Mouse (Mus musculus): Measurements from ENCODE around the gene Tead2.
A peak's percentile ranks its signal among the peaks of the same experiment; 100 is the strongest.
"Not testable (repeated sequence)": the region's sequence is repeated elsewhere in the genome, so short reads cannot be mapped to it uniquely, and the experiment has no call there.

Gene Tead2

GRCm38 (mm10) chr7:45215673-45216441, at the start of gene Tead2:
TSS of gene Tead2 (plus strand) at chr7:45215753.
- DNase-seq (ENCODE audit: low read depth, low spot score), result no peak

DNA sequence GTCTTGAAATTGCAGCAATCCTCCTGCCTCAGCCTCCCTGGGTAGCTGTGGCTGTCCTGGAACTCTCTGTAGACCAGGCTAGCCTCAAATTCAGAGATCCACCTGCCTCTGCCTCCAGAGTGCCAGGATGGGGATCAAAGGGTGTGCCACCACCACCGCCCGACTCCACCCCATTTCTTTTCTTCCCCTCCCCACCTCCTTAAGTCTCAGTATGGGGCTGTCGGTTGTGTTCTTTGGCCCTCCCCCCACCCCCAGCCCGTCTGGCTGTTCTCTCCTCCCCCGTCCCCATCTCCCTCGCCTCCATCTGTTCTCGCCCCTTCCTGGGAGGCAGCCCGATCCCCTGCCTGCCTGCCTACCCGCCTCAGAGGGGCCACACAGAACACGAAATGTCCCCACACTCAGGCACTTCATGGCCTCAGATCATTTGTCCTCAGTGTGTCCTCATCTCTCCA, 48.6 kb upstream of the Tead2 start:
- DNase-seq (ENCODE audit: low read depth, low spot score), result no peak

DNA sequence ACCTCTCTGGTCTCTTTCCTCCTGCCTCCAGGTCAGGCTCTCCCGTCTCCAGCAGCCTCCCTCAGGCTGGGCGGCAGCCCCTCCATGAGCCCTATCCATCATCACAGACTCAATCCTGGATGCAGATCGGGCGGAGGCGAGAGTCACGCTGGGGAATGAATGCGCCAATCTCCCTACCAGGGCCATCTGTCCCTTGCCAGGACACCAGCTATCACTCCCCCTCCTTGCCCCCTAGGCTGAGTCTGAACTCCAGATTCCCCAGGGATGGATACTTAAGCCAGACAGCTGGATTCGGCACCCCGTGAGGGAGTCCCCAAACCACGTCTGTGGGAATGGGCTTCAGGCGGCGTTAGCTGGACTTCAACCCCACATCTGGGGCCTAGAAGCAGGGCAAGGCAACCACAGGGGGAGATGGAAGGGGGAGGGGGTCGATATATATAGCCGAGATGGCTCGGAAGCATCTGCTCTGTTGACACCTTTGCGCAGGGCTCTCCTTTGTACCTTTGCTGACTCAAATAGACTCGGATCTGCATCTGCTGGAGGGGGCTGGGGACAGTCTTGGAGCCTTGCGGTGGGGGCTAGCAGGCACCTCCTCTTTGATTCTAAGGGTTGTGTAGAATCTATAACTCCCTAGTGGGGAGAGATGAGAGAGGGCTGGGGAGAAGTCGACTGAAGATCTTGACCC, 47.6 kb upstream of the Tead2 start:
- no peak for DNase-seq (ENCODE audit: low read depth, low spot score)

- no peak for DNase-seq (ENCODE audit: low read depth, low spot score)
These were observed 46.9 kb upstream of the Tead2 start for GRCm38 (mm10) chr7:45168656-45169055.

DNA sequence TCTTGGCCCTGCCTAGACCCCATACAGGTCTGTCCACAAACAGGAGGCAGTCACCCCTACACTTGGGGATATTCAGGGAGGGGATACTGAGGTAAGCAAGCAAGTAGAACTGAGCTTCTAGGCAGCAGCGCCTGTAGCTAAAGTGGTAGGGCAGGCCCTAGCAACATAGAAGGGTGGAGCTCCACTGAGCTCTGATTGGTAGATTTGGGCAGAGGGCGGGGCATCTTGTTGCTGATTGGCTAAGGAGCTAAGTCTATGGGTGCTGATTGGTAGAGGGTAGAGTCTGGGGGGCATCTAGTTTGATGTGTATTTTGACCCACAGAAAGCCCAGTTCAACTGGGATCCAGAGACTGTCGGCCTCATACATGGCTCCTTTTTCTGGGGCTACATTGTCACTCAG, 46.1 kb upstream of the Tead2 start:
- no peak for DNase-seq (ENCODE audit: low read depth, low spot score)

DNA sequence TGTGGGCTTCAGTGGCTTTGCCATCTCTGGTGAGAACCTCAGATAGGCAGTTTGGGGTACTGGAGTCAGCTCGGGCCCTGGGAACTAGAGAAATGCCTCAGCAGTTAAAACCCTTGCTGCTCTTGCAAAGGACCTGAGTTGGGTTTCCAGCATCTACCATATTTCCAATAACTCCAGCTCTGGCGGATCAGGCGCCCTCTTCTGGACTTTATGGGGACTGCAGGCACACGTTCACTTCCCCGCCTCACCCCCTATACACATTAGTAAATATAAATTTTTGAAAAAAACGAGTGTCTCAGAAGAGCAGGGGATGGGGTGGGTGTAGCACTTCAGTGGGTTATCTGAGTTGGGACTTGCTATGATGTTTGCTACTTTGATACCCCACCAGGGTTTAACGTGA, 42.6 kb upstream of the Tead2 start:
- DNase-seq (ENCODE audit: low read depth, low spot score), result no peak

DNA sequence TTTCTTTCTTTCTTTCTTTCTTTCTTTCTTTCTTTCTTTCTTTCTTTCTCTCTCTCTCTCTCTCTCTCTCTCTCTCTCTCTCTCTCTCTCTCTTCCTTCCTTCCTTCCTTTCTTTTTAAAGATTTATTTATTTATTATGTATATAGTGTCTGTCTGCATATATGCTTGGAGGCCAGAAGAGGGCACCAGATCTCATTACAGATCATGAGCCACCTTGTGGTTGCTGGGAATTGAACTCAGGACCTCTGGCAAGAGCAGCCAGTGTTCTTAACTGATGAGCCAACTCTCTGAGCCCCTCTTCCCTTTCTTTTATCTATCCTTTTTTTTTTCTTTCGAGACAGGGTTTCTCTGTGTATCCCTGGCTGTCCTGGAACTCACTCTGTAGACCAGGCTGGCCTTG, 41.8 kb upstream of the Tead2 start:
- DNase-seq (ENCODE audit: low read depth, low spot score), result not testable (repeated sequence)

DNA sequence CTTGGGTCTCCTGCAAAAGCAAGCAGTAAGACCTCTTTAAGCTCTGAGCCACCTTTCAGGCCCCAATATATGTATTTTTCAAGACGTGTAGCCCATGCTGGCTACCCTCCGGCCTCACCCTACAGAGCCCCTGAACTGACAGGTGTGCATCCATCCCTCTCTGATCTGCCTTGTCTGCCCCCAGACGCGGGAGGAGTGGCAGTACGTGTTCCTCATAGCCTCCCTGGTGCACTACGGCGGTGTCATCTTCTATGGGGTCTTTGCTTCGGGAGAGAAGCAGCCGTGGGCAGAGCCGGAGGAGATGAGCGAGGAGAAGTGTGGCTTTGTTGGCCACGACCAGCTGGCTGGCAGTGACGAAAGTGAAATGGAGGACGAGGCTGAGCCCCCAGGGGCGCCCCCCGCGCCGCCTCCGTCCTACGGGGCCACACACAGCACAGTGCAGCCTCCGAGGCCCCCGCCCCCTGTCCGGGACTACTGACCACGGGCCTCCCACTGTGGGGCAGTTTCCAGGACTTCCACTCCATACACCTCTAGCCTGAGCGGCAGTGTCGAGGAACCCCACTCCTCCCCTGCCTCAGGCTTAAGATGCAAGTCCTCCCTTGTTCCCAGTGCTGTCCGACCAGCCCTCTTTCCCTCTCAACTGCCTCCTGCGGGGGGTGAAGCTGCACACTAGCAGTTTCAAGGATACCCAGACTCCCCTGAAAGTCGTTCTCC, 40.8 kb upstream of the Tead2 start:
- no peak for DNase-seq (ENCODE audit: low read depth, low spot score)

DNA sequence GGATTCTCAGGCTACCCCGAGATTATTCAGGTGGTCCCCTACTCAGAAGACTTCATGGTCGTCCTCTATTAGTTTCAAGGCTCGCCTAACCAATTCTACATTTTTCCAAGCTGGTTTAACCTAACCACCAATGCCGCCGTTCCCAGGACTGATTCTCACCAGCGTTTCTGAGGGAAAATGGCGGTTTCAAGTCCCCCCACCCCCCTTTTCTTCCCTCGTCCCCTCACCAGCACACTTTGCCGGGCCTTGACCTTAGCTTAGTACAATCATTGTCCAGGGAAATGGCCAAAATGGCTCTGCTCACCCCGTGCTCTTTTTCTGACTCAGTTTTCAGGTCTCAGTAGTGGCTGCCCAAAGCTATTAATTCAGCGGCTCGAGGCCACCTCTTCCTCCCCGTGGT, 40.2 kb upstream of the Tead2 start:
- DNase-seq (ENCODE audit: low read depth, low spot score), result no peak

DNA sequence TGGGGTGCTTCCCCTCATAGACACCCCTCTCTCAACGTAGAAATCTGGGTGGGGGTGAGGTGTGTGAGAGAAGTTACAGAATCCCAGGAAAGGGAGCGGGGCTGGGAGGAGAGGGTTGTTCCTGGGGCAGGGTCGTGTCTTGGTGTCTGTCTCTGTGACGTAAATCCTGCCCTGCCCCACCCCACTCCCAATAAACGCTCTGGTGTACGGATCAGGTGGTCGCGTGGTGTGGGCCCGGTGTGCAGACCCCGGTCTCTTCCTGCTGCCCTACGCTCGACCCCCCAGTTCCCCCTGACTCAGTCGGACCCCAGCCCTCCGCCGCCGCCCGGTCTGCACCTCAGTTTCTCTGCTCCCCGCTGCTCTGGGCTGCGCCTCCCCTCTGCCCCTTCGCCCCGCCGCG, 39.6 kb upstream of the Tead2 start:
- no peak for DNase-seq (ENCODE audit: low read depth, low spot score)

- no peak for DNase-seq (ENCODE audit: low read depth, low spot score)
These were observed 39.2 kb upstream of the Tead2 start for GRCm38 (mm10) chr7:45176356-45176755.

DNA sequence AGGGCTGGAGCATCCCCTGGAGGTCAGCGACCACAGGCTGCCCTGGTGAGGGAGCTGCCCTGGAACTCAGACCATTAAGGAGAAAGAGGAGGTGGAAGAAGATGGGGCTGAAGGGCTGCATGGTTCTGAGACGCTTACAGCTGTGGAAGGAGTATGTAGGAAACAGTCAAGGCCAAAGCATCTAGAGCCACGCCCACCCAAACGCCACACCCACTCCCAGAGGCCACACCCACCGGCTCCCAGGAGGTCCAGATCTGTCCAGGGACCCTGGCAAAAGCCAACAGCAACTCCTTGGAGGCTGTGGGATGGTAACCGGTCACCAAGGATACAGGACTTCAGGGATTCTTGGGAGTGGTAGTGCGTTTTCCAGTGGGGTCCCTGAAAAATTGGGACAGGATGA, 37.0 kb upstream of the Tead2 start:
- DNase-seq (ENCODE audit: low read depth, low spot score), result no peak

DNA sequence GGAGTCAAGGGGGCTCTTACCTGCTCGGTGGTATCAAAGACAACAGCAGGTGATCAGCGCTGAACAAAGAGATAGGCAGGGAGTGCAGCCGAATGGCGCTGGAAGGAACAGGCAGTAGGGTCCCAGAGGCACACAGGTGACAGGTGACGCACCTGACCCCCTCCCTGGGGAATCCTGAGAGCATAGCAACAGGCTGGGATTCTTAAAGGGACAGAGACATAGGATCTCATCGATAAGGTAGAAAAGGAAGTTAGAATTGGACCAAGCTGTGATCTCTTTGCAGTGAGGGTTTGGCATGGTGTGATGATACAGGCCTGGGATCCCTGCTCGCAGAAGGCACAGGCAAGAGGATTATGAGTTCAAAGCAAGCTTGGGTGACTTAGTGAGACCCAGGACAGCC, 36.1 kb upstream of the Tead2 start, which contains the start of gene Gfy:
TSS of gene Gfy (minus strand) at position 101 of the 400 bp plus-strand sequence.
- DNase-seq (ENCODE audit: low read depth, low spot score), result no peak

DNA sequence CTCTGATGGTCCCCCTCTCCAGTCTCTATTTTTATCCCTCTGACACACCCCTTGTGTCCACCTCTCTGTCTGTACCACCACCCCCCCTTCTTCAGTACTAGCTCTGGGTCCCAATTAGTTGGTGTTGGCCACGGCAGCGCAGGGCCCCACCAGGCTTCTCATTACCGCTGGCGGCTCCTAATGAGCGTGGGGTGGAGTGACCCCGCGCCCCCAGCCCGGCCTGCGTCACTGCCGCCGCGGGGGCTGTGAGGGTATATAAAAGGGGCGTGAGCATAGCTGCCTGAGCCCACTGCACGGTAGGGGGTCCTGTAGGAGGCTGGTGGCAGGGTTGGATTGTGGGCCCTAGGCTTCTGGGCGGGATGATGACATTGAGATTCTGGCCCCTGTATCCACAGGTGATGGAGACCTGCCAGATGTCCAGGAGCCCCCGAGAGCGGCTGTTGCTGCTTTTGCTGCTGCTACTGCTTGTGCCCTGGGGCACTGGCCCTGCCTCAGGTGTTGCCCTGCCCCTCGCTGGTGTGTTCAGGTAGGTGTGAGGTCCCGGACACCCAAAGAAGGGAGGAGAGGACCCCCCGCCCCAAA, 34.6 kb upstream of the Tead2 start, which contains the start of gene Pth2:
TSS of gene Pth2 (plus strand) at position 100 of the 582 bp plus-strand sequence.
- no peak for DNase-seq (ENCODE audit: low read depth, low spot score)

DNA sequence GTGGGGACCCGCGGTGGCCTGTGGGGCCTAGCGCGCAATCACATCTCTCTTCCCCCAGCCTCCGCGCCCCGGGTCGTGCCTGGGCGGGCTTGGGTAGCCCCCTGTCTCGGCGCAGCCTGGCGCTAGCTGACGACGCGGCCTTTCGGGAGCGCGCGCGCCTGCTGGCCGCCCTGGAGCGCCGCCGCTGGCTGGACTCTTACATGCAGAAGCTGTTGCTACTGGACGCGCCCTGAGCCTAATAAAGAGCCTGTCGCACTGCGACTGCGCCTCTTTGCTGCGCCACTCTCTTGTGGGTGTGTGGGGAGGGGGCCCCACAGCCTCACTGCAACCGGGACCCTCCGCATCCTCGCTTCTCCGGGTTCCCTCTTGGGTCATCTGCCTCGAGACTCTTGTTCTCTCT, 34.0 kb upstream of the Tead2 start:
- DNase-seq (ENCODE audit: low read depth, low spot score), result no peak

DNA sequence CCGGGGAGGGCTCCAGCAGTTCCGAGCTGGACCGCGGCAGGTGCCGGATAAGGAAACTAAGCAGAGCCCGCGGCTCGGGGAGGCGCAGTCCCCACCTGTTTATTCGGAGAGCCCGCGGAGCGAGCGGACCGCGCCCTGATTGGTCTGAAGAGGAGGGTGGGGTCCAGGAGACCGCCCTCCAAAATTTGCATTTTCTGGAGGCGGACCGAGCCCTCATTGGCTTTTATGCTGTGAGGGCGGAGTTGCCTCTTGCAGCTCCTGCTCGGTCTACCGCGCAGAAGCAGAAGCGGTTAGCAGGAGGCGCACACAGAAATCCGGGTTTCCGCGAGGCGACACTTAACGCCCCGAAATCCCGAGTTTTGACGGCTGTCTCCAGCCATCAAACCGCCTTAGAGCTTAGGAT, 33.4 kb upstream of the Tead2 start:
- peak; percentile 50 for DNase-seq (ENCODE audit: low read depth, low spot score)

GRCm38 (mm10) chr7:45182606-45183005, 32.9 kb upstream of the Tead2 start:
- no peak for DNase-seq (ENCODE audit: low read depth, low spot score)

GRCm38 (mm10) chr7:45183672-45184071, 31.9 kb upstream of the Tead2 start:
- DNase-seq (ENCODE audit: low read depth, low spot score), result no peak

GRCm38 (mm10) chr7:45185921-45186320, 29.6 kb upstream of the Tead2 start:
- DNase-seq (ENCODE audit: low read depth, low spot score), result no peak

DNA sequence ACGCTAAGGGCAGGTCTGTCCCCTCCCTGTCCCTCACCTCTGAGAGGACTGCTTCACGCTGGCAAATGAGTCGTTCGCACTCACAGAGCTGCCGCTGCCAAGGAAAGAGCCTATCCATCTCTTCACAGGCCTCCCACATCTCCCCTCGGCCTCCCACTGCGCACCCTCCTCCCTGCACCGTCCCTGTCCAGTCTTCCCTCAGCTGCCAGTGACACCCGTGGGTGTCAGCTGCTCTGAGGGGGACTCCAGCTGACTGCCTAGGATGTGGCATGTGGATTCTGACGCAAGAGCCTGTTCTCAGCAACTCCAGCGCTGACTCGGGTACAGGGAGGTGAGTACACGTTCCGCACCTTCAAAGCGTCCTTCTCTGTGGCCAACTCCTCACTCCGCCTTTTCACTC, 26.0 kb upstream of the Tead2 start:
- no peak for DNase-seq (ENCODE audit: low read depth, low spot score)

GRCm38 (mm10) chr7:45190186-45190585, 25.4 kb upstream of the Tead2 start:
- no peak for DNase-seq (ENCODE audit: low read depth, low spot score)

DNA sequence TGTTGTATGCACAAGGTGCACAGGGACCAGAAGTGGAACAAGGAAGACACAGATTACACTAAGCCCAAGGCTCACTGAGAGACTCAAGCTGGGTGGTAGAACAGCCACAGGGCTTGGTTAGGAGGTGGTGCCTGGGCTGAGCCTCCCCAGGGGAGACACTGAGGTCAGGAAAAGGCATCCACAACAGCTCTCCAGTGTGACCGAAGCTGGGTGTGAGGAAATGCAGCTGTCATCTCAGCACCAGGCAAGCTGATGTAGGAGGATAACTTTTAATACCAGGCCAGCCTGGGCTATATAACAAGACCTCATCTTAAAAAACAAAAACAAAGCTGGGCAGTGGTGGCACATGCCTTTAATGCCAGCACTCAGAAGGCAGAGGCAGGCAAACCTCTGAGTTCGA, 24.4 kb upstream of the Tead2 start:
- no peak for DNase-seq (ENCODE audit: low read depth, low spot score)
